Mouse (Mus musculus) brown adipose tissue, adult 24 weeks (tissue): ENCODE data around the gene Usp8. TPM values are rescaled to one million over a fixed set of nuclear protein-coding genes. Genes with fewer than 3 reads are reported as not detected.

Experiments used
- H3K27ac ChIP-seq: fragments of 200-500 bp; replicated peaks from 2 replicates; pipeline ENCODE4 v1.5.1; 2012; ENCODE audit warnings: low read depth, mild to moderate bottlenecking, low read length
- H3K4me1 ChIP-seq: fragments of 200-500 bp; 2 replicates; pipeline ENCODE4 v1.6.1; 2012; ENCODE audit warnings: low read length, mixed read lengths; ENCODE audit not compliant: control insufficient read depth, insufficient read depth, insufficient read length
- H3K4me3 ChIP-seq: fragments of 200-500 bp; 2 replicates; pipeline ENCODE4 v1.5.1; 2012; ENCODE audit warnings: low read depth, mild to moderate bottlenecking, low read length, moderate library complexity; ENCODE audit not compliant: insufficient read depth
- polyA plus RNA-seq: library from polyadenylated mRNA; stranded (reverse); fragments of >200 nt; gene quantifications from 2 replicates; pipeline ENCODE4 v1.2.4, GENCODE M21; 2012; ENCODE audit not compliant: missing spikeins, insufficient read depth, insufficient read length

The Usp8 gene
- polyA plus RNA-seq, result 64.0 and 66.5 TPM in 2 replicates

DNA sequence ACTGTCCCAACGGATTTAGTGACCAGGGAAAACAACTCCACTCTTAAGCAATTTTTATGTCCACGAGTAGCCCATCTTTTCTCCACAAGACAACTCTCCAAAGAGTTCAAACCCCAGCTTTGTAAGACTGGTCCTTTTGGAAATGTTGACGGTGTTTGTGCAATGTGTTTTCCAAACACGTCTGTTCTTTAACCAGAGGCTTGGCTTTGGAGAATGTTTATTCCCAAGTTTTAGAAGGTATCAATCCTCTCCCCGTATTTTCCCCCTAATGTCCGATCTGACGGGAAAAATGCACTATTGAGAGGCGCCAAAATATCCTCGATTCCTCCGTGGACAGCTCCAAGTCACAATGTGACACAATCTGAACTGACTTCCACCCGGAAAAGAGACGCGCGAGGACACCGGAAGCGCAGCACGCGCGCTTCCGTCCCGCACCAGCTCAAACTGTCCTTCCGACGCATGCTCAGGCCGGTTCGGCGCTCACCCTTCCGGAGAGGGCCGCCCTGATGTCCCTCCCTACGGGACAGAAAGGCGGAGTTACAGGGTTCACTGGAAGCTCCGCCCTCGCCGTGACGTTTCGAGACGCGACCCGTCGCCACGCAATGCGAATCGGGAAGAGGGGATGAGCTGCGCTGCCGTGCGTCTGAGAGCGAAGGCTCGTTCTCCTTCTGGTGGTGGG, at the start of gene Usp8:
Gene Usp8, plus strand, starts transcription at position 570 of the 679 bp plus-strand sequence.
- Histone ChIP-seq H3K4me3 (peak within 1 kb of the TSS; percentile 94), H3K27ac (peak within 1 kb of the TSS; percentile 91), H3K4me1 (peaks cover 2% of the 10 kb centered on the region; the same call in 1 of the 2 replicates)

DNA sequence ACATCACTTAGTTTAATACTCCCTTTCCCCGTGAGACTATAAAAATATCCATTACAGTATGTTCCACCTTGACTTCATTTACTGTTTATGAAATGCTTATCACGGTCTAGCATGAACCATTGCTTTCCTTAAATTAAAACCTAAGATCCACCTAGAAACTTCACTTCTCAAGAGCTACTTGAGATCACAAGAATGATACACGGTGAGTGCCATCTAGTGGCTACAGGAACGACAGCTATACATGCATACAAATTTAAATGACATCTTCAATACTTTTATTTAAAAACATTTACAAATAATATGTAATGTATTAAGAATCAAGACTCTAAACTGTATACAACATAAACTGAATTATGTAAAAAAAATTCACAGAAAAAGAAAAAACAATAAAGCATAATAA, 43.6 kb upstream of the Usp8 start:
- Histone ChIP-seq H3K4me1 (0 out of 2 replicates have a peak, but pooled peaks cover 3% of the 10 kb centered on the region), H3K27ac (no peak overlapping the region), H3K4me3 (no peak overlapping the region)

DNA sequence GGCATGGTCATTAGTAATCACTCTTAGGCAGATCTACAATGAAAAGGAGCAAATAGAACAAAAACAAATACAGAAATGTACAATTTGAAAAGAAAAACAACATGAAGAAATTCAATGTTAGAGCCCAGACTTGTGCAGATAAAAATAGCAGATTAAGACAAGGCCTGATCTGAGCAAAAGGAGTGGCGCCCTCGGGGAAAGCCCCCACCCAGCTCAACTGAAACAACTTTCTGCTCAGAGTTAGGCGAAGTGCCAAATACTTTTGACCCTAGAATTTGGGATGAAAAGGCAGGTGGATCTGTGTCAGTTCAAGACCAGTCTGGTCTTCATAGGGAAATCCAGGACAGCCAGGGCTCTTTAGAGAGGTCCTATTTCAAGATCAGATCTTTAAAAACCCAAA, 41.1 kb upstream of the Usp8 start:
- H3K4me1 ChIP-seq, result 0 out of 2 replicates have a peak, but pooled peaks cover 3% of the 10 kb centered on the region
- no peak overlapping the region for H3K27ac ChIP-seq
- H3K4me3 ChIP-seq, result no peak overlapping the region

DNA sequence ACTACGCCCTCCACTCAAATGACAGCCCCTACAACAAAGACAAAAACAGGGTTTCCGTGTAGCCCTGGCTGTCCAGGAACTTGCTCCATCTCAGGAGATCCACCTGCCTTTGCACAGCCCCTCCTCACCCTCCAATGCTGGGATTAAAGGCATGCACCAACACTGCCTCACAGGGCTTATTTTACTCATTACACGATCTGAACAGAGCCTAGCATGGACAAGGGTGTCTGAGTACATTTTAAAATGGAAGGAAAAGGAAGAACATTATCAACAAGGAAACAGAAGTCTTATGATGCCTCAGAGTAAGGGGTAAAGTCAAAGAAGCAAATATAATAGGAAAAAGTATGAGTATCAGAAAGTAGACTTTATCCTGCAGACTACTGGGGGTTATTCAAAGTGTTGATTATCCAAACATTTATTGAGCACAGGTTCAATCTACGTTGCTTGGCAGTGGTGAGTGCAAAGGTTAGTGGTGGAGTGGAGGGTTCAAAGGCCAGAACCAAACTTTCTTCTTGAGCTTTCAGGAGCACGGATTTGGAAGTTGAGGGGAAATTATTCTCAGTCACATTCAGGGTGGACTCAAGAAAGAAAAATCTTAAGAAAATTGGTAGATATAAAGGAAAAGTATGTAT, 38.4 kb upstream of the Usp8 start:
- peaks cover 9% of the 10 kb centered on the region for H3K4me1 ChIP-seq
- no peak overlapping the region for H3K27ac ChIP-seq
- no peak overlapping the region for H3K4me3 ChIP-seq

DNA sequence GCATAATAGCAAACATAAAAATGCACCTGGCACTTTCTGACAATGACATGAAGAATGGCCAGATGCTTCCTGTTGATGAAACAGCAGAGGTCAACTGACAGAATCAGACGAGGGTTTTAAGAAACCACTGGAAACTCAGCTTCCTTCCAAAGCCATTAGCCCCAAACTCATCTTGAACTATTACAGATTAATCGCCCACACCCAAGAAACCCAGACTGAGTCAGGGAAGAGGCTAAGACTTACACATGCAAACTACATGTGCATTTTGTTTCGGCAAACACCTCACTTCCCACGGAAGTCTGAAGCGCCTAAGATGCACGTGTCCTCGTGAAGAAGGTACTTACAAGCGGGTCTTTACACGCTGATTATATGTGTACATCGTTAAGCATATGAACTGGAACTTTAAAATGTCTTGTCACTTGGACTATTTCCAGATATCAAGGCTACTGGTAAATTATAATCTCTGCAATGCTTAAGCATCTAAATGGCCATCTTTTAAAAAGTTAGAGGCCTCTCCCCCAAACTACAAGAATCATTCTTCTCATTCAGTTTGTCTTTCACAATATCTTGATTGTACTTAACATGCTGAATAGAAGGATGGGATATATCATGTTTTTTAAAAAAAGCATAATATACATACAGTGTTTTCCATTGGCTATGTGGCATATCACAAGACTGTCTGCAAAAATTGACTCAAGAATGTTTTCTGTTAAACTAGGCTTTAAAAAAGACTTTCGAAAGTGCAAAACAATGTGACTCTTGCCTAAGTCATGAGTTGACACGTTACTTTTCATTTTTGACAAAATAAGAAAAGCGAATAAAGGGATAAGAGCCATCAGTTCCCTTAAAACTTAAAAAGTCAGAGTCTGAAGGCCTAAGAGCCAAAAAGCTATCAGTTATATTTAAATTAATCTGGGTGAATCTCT, 33.5 kb upstream of the Usp8 start:
- Histone ChIP-seq H3K4me1 (peaks cover 12% of the 10 kb centered on the region), H3K27ac (peak overlapping the region; percentile 99), H3K4me3 (peak overlapping the region; percentile 78)

DNA sequence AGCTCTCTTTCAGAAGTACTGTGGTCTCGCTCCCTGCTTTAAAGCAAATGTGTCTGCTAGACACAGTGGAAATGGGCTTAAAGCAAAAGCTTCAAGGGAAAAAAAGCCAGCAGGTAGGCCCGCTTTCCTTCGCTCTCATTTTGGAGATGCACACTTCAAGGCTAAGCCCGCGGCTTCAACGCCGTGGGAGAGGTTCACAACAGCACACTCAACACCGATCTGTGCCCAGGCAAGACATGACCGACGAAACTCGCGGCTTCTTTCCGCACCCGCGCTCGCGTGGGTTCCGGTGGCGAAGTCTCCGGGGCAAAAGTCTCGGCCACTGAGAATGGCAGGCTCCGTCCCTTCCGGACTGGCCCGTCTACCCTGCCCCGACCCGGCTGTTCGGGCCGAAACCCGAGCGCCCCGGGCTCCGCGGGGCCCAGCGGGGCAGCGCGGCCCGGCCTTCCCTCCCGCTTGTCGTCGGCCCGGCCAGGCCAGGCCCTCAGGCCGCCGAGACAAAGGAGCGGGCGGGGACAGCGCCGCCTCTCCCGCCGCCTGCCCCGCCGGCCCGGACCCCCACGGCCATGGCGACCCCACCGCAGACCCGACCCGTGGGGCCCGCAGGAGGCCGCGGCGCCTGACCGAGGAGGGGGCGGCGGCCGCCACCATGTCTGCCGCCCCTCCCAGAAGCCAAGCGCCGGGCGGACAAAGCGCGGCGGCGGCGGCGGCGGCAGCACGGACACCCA, 32.5 kb upstream of the Usp8 start:
- Histone ChIP-seq H3K4me3 (peak overlapping the region; percentile 78), H3K4me1 (peaks cover 12% of the 10 kb centered on the region), H3K27ac (peak overlapping the region; percentile 99)

DNA sequence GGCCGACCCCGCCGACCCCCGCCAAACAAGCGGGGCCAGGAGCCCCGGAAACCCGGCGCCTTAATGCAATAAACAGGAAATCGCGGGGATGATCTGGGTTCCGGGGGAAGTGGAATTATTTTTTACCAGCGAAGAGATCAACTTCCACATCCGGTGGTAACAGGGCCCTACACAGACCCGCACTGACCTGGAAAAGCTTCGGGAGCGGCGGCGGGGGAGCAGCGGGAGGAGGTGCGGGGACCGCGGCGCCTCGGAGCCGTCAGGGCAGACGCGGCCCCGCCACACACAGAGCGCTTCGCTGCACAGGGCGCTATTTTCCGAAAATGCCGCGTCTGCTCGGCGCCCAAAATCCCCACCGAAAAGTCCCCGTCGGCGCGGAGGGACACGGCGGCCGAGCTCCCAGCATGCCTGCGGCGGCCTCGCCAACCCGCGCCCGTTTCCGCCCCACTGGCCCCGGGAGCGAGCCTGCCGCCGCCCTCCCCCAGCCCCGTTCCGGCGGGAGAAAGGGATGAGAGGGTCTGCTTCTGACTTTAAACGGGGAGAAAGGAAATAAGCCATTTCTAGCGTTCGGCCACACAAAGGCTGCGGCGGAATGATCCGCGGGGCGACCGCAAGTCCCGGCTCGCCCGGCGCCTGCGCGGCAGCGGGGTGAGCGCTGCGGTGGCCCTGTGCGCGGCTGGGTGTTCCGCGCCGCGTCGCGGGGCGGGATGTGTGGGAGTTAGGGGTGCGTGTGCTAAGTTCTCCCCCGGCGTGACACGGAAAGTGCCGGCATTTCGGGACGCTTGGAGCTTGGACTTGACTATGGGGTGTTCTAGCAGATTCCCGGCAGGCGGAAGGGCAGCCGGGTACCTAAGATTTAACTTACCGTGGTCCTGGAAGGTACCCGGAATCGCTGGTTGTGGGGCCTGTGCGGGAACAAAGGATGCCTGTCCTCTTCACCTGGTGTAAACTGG, 31.7 kb upstream of the Usp8 start:
- Histone ChIP-seq H3K4me1 (peaks cover 12% of the 10 kb centered on the region), H3K4me3 (peak overlapping the region; percentile 78), H3K27ac (peak overlapping the region; percentile 99)

DNA sequence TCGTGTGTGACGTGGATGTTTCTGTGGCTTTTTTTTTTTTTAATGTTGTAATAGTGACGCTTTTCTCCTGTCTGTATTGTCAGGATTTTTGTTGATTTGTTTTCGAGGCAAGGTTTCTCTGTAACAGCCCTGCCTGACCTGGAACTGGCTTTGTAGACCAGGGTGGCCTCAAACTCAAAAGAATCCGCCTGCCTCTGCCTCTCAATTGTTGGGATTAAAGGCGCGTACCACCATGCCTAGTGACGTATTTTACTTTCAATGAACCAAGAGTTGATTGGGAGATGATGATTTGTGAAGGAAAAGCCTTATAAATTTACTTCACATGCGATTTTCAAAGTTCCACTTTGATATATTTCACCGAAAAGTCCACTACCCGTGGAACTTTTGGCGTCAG, 31.0 kb upstream of the Usp8 start, which contains the start of gene Gabpb1:
Gene Gabpb1, minus strand, starts transcription at position 216 of the 394 bp plus-strand sequence.
- Histone ChIP-seq H3K4me3 (peak within 1 kb of the TSS; percentile 78), H3K27ac (peak within 1 kb of the TSS; percentile 99), H3K4me1 (peaks cover 12% of the 10 kb centered on the region)

DNA sequence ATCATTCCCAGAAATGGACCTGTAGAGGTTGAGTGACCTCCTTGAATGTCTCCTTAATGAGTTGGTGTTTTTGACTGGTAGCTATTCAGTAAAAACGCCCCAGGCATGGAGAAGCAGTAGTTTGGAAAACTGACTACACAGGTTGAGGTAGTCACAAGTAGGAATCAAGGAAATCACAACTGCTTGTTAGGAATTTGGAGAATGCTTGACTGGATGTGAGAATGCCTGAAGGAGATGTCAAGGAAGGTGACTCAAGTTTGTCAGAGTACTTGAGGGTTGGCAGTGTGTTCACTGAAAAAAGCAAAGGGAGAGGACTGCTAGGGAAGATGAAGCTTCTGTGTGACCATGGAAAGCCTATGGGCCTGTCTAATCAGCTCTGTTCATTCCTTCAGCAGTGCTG, 29.8 kb upstream of the Usp8 start:
- Histone ChIP-seq H3K27ac (peak overlapping the region; percentile 3; the same call in 1 of the 2 replicates), H3K4me3 (no peak overlapping the region), H3K4me1 (peaks cover 10% of the 10 kb centered on the region)

DNA sequence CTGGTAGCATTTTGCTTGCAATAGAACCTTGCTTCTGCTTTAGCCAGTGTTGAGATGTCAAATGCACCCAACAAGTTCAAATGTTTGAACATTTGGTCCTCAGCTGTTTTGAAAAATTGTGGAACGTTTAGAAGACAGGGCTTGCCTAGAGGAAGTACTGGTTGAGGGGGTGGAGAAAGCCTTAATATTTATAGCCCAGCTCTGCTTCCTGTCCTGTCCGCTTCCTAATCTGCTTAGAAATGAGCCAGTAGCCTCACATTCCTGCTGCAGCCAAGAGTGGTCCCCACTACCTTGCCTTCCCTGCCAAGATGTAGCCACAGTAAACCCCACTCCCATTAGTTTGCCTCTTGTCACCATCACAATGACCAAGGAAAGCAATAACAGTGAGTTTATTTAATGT, 24.8 kb upstream of the Usp8 start:
- peak overlapping the region; percentile 59 for H3K27ac ChIP-seq
- H3K4me3 ChIP-seq, result no peak overlapping the region
- H3K4me1 ChIP-seq, result peaks cover 11% of the 10 kb centered on the region; the same call in 1 of the 2 replicates

DNA sequence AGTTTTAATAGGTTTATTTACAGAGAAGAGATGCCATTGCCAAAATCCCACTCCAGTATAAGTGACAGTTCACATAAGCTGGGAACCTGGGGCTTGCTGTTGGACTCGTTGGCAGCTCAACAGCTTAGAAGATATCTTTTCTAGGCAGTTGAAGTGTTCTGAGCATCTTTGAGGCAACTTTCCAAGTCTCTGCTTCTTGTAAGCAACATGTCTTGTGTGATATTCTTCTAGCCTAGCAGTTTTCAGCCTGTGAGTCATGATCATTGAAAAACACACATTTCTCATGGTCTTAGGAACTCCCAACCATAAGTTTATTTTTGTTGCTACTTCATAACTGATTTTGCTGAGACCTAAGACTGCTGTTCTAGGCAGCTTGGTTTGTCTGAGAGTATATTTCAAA, 24.2 kb upstream of the Usp8 start:
- H3K27ac ChIP-seq, result peak overlapping the region; percentile 59; the same call in 1 of the 2 replicates
- H3K4me1 ChIP-seq, result peaks cover 7% of the 10 kb centered on the region; the same call in 1 of the 2 replicates
- H3K4me3 ChIP-seq, result no peak overlapping the region

DNA sequence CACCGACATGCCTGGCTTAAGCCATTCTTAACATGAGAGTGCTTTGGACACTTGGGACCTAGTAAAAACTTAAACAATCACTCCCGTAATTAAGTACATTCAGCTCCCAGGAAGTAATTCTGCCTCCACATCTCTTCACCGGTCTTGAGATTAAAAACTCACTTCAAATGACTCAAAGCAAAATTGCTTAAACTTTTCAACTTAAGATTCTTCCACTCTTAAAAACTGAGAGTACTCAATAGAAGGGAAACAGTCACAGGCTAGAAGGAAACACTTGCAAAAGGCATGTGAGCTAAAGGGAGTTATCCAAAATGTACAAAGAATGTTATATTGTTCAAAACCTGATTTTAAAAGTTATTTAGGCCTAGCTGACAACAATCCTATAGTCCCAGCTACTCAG, 15.8 kb upstream of the Usp8 start:
- Histone ChIP-seq H3K4me1 (no peaks in the 10 kb centered on the region), H3K27ac (no peak overlapping the region), H3K4me3 (no peak overlapping the region)

DNA sequence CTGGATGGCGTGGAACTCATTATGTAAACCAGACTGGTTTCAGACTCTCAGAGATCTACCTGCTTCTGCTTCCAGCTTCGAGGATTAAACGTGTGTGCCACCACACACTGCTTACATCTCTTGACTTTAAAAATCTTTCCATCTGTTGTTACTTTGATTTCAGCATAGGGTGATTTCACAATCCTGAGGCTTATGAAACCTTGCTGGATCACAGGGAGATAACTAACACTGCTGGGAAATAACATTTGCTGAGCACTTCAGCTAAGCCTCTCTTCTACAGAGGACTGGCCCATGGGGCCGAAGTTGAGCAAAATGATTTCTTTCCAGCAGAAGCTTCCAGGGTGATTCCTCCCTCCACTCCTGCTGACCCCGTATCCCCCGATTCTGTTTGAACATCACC, 11.8 kb upstream of the Usp8 start:
- Histone ChIP-seq H3K4me1 (no peaks in the 10 kb centered on the region), H3K4me3 (no peak overlapping the region), H3K27ac (peak overlapping the region; percentile 54)

DNA sequence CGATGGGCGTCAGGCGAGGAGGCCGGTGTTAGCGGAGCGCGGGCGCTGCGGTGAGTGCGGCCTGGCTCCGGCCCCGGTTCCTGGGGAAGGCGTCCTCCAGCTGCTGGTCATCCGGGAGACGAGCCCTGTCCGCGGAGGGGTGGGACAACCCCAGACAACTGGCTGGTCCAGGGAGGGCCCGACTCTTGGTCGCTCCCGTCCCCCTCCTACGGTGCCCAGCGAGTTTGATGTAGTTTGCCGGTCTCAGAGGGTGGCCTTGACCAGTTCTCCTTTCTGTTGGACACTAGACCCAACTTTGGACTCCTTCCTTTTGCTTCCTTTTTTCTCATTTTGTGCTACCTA, 281 bp downstream of the Usp8 start:
- peak overlapping the region; percentile 81 for H3K27ac ChIP-seq
- H3K4me1 ChIP-seq, result peaks cover 2% of the 10 kb centered on the region; the same call in 1 of the 2 replicates
- peak overlapping the region; percentile 94 for H3K4me3 ChIP-seq
